Comparison of ENCODE assay signal across 9 mouse cellular contexts in the genomic region with DNA sequence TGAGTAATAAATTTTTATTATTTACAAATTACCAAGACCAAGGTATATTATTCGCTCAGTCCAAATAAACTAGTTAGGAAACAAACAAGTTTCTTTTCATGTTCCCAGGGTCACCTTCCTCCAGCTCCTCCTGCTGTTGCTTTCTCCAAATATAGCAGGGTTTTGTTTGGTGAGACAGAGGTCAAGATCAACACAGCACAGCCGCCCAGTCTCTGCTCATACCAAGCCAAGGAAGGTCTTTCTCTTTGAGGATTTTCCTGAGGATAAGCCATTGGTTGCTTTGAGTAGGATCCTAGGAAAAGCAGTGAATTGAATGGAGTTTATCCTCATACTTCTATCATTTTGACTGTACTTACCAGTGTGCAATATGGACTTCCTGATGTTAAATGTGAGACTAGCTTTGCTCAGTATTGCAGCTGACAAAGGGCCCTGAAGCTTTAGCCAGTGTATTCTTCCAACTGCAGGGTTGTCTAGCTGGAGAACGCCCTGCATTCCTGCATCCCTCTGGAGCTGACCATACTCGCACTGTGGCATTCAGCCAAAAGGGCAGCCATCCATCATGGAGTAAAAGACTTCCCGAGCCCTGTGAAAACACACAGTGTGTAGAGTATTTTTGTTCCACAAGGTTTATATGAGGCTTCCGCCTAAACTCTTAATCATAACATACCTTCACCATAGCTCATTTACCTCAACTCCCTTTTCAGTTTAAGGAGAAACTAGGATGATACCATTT. TPM values are rescaled to one million over a fixed set of nuclear protein-coding genes. Genes with fewer than 3 reads are reported as not detected.
DNase-seq lines count a peak whose midpoint lies in the region; ATAC-seq and TF ChIP-seq lines count a peak whose summit lies in the region.
"Had no signal": no experiment of that assay in that cellular context is flagged by ENCODE, and none has a peak within 500 bp of the region (broad histone marks: within the 10 kb centered on the region; RNA-seq: fewer than 3 reads in every experiment).

No protein-coding gene starts in this region.

- no peak overlapping the region for H3K27ac ChIP-seq in hindbrain, postnatal 0 days
- H3K27ac ChIP-seq in hindbrain, embryonic 11.5 days (ENCODE audit: low read depth, low read length) = no peak overlapping the region
- H3K27ac ChIP-seq in neural tube, embryonic 11.5 days (ENCODE audit: low read depth, low read length) = no peak overlapping the region
- H3K27ac ChIP-seq in layer of hippocampus, adult 2 months = no peak overlapping the region
- no peak overlapping the region for H3K27ac ChIP-seq in forebrain, embryonic 15.5 days (replicated peaks)

- no peaks in the 10 kb centered on the region for H3K36me3 ChIP-seq in hindbrain, postnatal 0 days (ENCODE audit: insufficient read depth, low read length)
- H3K36me3 ChIP-seq in hindbrain, embryonic 11.5 days (ENCODE audit: control insufficient read depth, insufficient read depth, low read length) = no peaks in the 10 kb centered on the region
- no peaks in the 10 kb centered on the region for H3K36me3 ChIP-seq in neural tube, embryonic 11.5 days (ENCODE audit: control insufficient read depth, insufficient read depth, low read length)
- no peaks in the 10 kb centered on the region for H3K36me3 ChIP-seq in forebrain, embryonic 15.5 days

- H3K4me1 ChIP-seq in hindbrain, postnatal 0 days (ENCODE audit: insufficient read depth, low read length) = no peaks in the 10 kb centered on the region
- no peaks in the 10 kb centered on the region for H3K4me1 ChIP-seq in hindbrain, embryonic 11.5 days (replicated peaks; ENCODE audit: control insufficient read depth, insufficient read depth, low read length)
- no peaks in the 10 kb centered on the region for H3K4me1 ChIP-seq in neural tube, embryonic 11.5 days (ENCODE audit: control insufficient read depth, insufficient read depth, low read length)
- H3K4me1 ChIP-seq in forebrain, embryonic 15.5 days = no peaks in the 10 kb centered on the region

- H3K4me3 ChIP-seq in hindbrain, postnatal 0 days (ENCODE audit: low read length) = no peak overlapping the region
- H3K4me3 ChIP-seq in hindbrain, embryonic 11.5 days (ENCODE audit: low read depth, low read length) = no peak overlapping the region
- no peak overlapping the region for H3K4me3 ChIP-seq in neural tube, embryonic 11.5 days (ENCODE audit: low read depth, low read length)
- H3K4me3 ChIP-seq in layer of hippocampus, adult 2 months = no peak overlapping the region
- H3K4me3 ChIP-seq in forebrain, embryonic 15.5 days = no peak overlapping the region

- no peak overlapping the region for H3K4me2 ChIP-seq in hindbrain, postnatal 0 days (ENCODE audit: low read depth, low read length)
- no peak overlapping the region for H3K4me2 ChIP-seq in hindbrain, embryonic 11.5 days (replicated peaks; ENCODE audit: low read depth, low read length)
- H3K4me2 ChIP-seq in neural tube, embryonic 11.5 days (ENCODE audit: low read depth) = no peak overlapping the region
- H3K4me2 ChIP-seq in forebrain, embryonic 15.5 days (replicated peaks) = no peak overlapping the region

- no peak for TF ChIP-seq CTCF in hindbrain, postnatal 0 days (IDR thresholded peaks at IDR 0.05; ENCODE audit: low read depth)
- TF ChIP-seq CTCF in layer of hippocampus, adult 2 months (conservative IDR thresholded peaks at IDR 0.05) = no peak

- H3K27me3 ChIP-seq in hindbrain, postnatal 0 days (ENCODE audit: insufficient read depth, low read length) = no peaks in the 10 kb centered on the region
- no peaks in the 10 kb centered on the region for H3K27me3 ChIP-seq in hindbrain, embryonic 11.5 days (ENCODE audit: control insufficient read depth, insufficient read depth, low read length)
- H3K27me3 ChIP-seq in neural tube, embryonic 11.5 days (ENCODE audit: control insufficient read depth, insufficient read depth, low read length) = no peaks in the 10 kb centered on the region
- H3K27me3 ChIP-seq in forebrain, embryonic 15.5 days = no peaks in the 10 kb centered on the region

- no peak overlapping the region for H3K9ac ChIP-seq in hindbrain, postnatal 0 days (replicated peaks; ENCODE audit: low read length)
- H3K9ac ChIP-seq in hindbrain, embryonic 11.5 days (ENCODE audit: low read depth, low read length) = no peak overlapping the region
- no peak overlapping the region for H3K9ac ChIP-seq in neural tube, embryonic 11.5 days (ENCODE audit: low read length)
- H3K9ac ChIP-seq in forebrain, embryonic 15.5 days (replicated peaks) = no peak overlapping the region

- 47% methylated on average over 6 of the region's 6 CpGs for whole genome bisulfite sequencing in hindbrain, postnatal 0 days
- WGBS in hindbrain, embryonic 11.5 days = 66% methylated on average over 6 of the region's 6 CpGs
- WGBS in neural tube, embryonic 11.5 days = 54% methylated on average over 6 of the region's 6 CpGs
- WGBS in forebrain, embryonic 15.5 days = 67% methylated on average over 6 of the region's 6 CpGs

- peak; percentile 38 for DNase-seq in hindbrain, postnatal 0 days (ENCODE audit: low spot score)
- DNase-seq in hindbrain, embryonic 11.5 days (ENCODE audit: low spot score) = no peak
- DNase-seq in adrenal gland, postnatal 14 days = peak; percentile 79
- peak; percentile 84 for DNase-seq in kidney, adult 9 months
- peak; percentile 37 for DNase-seq in neural tube, embryonic 11.5 days (ENCODE audit: low spot score)
- DNase-seq in layer of hippocampus, adult 2 months (ENCODE audit: low spot score in 2 of 2) = no peak
- DNase-seq in right cerebral cortex, adult 18-20 months = no peak

- no peak for ATAC-seq in hindbrain, postnatal 0 days
- no peak for ATAC-seq in hindbrain, embryonic 11.5 days (ENCODE audit: low FRiP score)
- ATAC-seq in neural tube, embryonic 11.5 days (ENCODE audit: insufficient read depth, low FRiP score, low TSS enrichment) = no peak
- no peak for ATAC-seq in forebrain, embryonic 15.5 days (replicated peaks)

- no peaks in the 10 kb centered on the region for H3K9me3 ChIP-seq in hindbrain, postnatal 0 days (ENCODE audit: low read length)
- H3K9me3 ChIP-seq in hindbrain, embryonic 11.5 days (ENCODE audit: control insufficient read depth, low read length) = no peaks in the 10 kb centered on the region
- H3K9me3 ChIP-seq in neural tube, embryonic 11.5 days (ENCODE audit: control insufficient read depth, low read length) = no peaks in the 10 kb centered on the region
- no peaks in the 10 kb centered on the region for H3K9me3 ChIP-seq in forebrain, embryonic 15.5 days

RNA-seq across cellular contexts. Expression of a gene that starts 10.3 kb away (rescaled TPM):
- total RNA-seq in hindbrain, postnatal 0 days (2014; rRNA removed) = 0.29 and 0.94 TPM in 2 replicates
- 0.71 and 0.79 TPM in 2 replicates for polyA plus RNA-seq in hindbrain, postnatal 0 days (2015; fragmentation: Nextera tagmentation; extraction: Ambion mirVana)
- polyA plus RNA-seq in hindbrain, embryonic 11.5 days (2014; fragmentation: Nextera tagmentation; extraction: Ambion mirVana) = 0.09 and 0.15 TPM in 2 replicates
- 3.5 and 3.9 TPM in 2 replicates for total RNA-seq in adrenal gland, postnatal 14 days (2021)
- polyA plus RNA-seq in neural tube, embryonic 11.5 days (2014; fragmentation: Nextera tagmentation; extraction: Ambion mirVana) = 0.11 and 0.18 TPM in 2 replicates
- under 1 TPM; 0.32 to 0.46 TPM for total RNA-seq in layer of hippocampus, adult 2 months (2021)
- polyA plus RNA-seq in forebrain, embryonic 15.5 days (2015; fragmentation: Nextera tagmentation; extraction: Ambion mirVana) = 0.22 and 0.29 TPM in 2 replicates

RNA-seq across cellular contexts. Expression of a gene that starts 10.4 kb away (rescaled TPM):
- total RNA-seq in hindbrain, postnatal 0 days (2014; rRNA removed) = 0.42 and 0.61 TPM in 2 replicates
- polyA plus RNA-seq in hindbrain, postnatal 0 days (2015; fragmentation: Nextera tagmentation; extraction: Ambion mirVana) = 0.40 and 0.61 TPM in 2 replicates
- 0.15 TPM in 2 replicates for polyA plus RNA-seq in hindbrain, embryonic 11.5 days (2014; fragmentation: Nextera tagmentation; extraction: Ambion mirVana)
- 9.1 and 9.5 TPM in 2 replicates for total RNA-seq in adrenal gland, postnatal 14 days (2021)
- polyA plus RNA-seq in neural tube, embryonic 11.5 days (2014; fragmentation: Nextera tagmentation; extraction: Ambion mirVana) = 0.16 and 0.18 TPM in 2 replicates
- total RNA-seq in layer of hippocampus, adult 2 months (2021) = under 1 TPM; 0.61 to 1.00 TPM
- polyA plus RNA-seq in forebrain, embryonic 15.5 days (2015; fragmentation: Nextera tagmentation; extraction: Ambion mirVana) = 0.22 and 0.28 TPM in 2 replicates
- total RNA-seq: MEL had no signal

Comparison
In these comparisons a context has a peak if more than half of its experiments do, and no peak if none do; other contexts are left out.
1. DNase-seq: peak in hindbrain, postnatal 0 days (single experiment), adrenal gland, postnatal 14 days (single experiment), kidney, adult 9 months (single experiment) and neural tube, embryonic 11.5 days (single experiment); none in hindbrain, embryonic 11.5 days (single experiment), layer of hippocampus, adult 2 months (0 of 2) and right cerebral cortex, adult 18-20 months (single experiment).